Mouse (Mus musculus): ENCODE results near the gene Foxn3.

DNA sequence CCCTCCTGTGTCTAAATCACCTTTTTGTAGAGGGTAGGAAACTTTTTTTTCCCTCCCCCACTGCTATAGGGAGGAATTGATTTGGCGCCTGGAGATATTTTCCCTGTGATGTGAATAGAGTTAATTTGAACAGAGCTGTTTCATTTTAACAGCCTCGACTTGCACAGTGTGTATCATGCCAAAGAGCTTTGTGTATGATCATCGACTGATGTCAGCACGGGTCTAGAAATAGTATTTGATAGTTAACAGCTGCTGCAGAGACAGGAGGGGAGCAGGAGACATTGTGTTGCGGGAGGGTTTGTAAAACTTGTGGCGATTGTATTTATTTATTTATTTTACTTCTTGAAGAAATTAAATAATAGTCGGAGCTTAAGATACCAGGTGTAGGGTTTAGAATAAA is 36.2 kb upstream of the Foxn3 start:
- TF ChIP-seq CTCF (IDR thresholded peaks at IDR 0.05) (no peak), EP300 (IDR thresholded peaks at IDR 0.05) (no peak)
